Mouse (Mus musculus): ENCODE measurements around the gene Gatd1. TPM values are rescaled to one million over a fixed set of nuclear protein-coding genes. Genes with fewer than 3 reads are reported as not detected.

Gatd1 gene
- polyA plus RNA-seq, 1 experiment, result 36.7 TPM

DNA sequence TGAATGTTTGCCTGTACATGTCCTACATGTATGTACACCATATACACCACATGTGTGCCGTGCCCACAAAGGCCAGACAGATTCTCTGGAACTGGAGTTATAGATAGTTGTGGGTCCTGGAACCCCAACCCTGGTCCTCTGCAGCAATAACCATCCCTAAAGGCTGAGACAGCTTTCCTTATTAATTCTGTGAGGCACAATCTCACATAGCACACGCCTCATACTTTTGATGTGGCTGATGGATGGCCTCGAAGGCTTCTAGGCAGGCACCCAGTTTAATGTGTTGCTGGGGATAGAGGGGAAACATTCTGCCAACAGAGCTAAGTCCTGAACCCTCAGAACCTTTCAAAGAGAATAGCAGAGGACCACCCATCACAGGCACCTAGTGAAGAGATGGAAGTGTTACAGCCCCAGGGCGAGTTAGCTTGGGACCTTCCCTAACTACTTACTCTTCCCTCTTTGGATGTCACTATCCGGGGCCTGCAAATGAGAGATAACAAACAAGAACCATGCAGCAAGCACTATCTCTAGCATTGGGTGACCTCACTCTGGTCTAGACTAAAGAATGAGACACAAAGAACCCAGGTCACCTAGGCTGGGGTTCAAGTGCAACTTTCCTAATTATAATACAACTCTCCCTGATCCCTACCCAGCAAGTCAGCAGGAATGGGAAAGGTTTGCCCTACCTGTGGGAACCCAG, 49.4 kb downstream of the Gatd1 start:
- Histone ChIP-seq H3K4me1 (ENCODE audit: control insufficient read depth, insufficient read depth, low read length) (no peaks in the 10 kb centered on the region), H3K4me3 (ENCODE audit: low read depth, low read length) (no peak overlapping the region), H3K36me3 (ENCODE audit: control insufficient read depth, insufficient read depth, low read length, poor library complexity, severe bottlenecking) (no peaks in the 10 kb centered on the region), H3K27me3 (ENCODE audit: control insufficient read depth, insufficient read depth, low read length, poor library complexity, severe bottlenecking) (no peaks in the 10 kb centered on the region), H3K9me3 (replicated peaks; ENCODE audit: control insufficient read depth, insufficient read depth, low read length, poor library complexity, severe bottlenecking) (no peaks in the 10 kb centered on the region), H3K27ac (ENCODE audit: insufficient read depth, low read length) (no peak overlapping the region), H3K9ac (ENCODE audit: low read depth, poor library complexity, severe bottlenecking) (no peak overlapping the region)
- TF ChIP-seq POLR2A (IDR thresholded peaks at IDR 0.05; ENCODE audit: insufficient read depth, low read length) (no peak), EP300 (IDR thresholded peaks at IDR 0.05; ENCODE audit: insufficient read depth, low read depth, low read length) (no peak), CTCF (IDR thresholded peaks at IDR 0.05; ENCODE audit: low read depth, low read length) (no peak)

DNA sequence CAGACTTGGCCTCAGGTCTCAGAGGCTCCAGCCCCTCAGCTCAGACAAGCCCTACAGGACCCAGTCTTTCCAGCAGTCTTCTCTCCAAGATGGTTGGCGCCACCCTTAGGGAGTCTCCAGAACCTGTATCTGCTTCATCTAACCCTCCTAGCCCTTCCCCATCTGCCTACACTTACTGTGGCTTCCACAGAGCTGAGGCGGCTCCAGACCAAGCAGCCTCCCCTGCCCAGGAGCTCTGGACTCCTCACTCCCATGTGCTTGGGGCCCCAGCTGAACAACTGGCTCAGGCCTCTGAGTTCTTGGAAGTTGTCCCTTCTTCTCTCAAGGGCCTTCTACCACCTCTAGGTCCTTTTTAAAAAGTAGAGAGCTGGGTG, 50.2 kb downstream of the Gatd1 start:
- H3K4me1 ChIP-seq (ENCODE audit: control insufficient read depth, insufficient read depth, low read length), result no peaks in the 10 kb centered on the region
- no peak overlapping the region for H3K4me3 ChIP-seq (ENCODE audit: low read depth, low read length)
- H3K27me3 ChIP-seq (ENCODE audit: control insufficient read depth, insufficient read depth, low read length, poor library complexity, severe bottlenecking), result no peaks in the 10 kb centered on the region
- no peak overlapping the region for H3K9ac ChIP-seq (ENCODE audit: low read depth, poor library complexity, severe bottlenecking)
- H3K36me3 ChIP-seq (ENCODE audit: control insufficient read depth, insufficient read depth, low read length, poor library complexity, severe bottlenecking), result no peaks in the 10 kb centered on the region
- TF ChIP-seq EP300 (IDR thresholded peaks at IDR 0.05; ENCODE audit: insufficient read depth, low read depth, low read length) (no peak), POLR2A (IDR thresholded peaks at IDR 0.05; ENCODE audit: insufficient read depth, low read length) (no peak), CTCF (IDR thresholded peaks at IDR 0.05; ENCODE audit: low read depth, low read length) (no peak)
- no peaks in the 10 kb centered on the region for H3K9me3 ChIP-seq (replicated peaks; ENCODE audit: control insufficient read depth, insufficient read depth, low read length, poor library complexity, severe bottlenecking)
- H3K27ac ChIP-seq (ENCODE audit: insufficient read depth, low read length), result no peak overlapping the region

DNA sequence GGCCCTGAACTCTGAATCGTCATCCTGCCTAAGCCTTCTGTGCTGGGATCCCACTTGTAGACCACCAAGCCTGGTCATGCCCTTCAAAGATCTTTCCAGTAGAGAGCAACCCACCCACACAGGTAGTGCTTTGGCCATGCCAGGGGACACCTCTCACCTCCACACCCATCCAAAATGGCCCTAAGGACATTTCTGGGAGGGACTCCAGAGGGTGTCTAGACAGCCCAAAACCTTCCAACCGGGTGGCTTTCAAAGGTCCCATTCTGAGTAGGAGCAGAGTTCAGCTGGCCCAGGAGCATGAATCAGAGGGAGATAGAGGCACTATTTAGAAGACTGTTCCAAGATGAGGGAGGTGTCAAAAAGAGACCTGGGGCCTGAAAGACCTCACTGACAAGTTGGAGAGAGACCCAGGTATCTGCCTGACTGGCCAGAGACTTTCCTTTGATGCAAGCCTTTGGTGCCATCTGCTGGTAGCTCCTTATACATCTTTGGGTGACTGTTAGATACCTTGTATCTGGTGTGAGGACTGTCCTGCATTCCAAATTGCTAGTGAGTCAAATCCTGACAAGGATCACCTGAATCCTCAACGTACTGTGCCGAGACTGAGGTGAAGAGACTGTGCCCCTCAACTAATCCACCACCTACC, 50.7 kb downstream of the Gatd1 start:
- Histone ChIP-seq H3K4me3 (ENCODE audit: low read depth, low read length) (no peak overlapping the region), H3K27ac (ENCODE audit: insufficient read depth, low read length) (no peak overlapping the region), H3K36me3 (ENCODE audit: control insufficient read depth, insufficient read depth, low read length, poor library complexity, severe bottlenecking) (no peaks in the 10 kb centered on the region), H3K27me3 (ENCODE audit: control insufficient read depth, insufficient read depth, low read length, poor library complexity, severe bottlenecking) (no peaks in the 10 kb centered on the region), H3K4me1 (ENCODE audit: control insufficient read depth, insufficient read depth, low read length) (no peaks in the 10 kb centered on the region), H3K9me3 (replicated peaks; ENCODE audit: control insufficient read depth, insufficient read depth, low read length, poor library complexity, severe bottlenecking) (no peaks in the 10 kb centered on the region), H3K9ac (ENCODE audit: low read depth, poor library complexity, severe bottlenecking) (no peak overlapping the region)
- TF ChIP-seq EP300 (IDR thresholded peaks at IDR 0.05; ENCODE audit: insufficient read depth, low read depth, low read length) (no peak), CTCF (IDR thresholded peaks at IDR 0.05; ENCODE audit: low read depth, low read length) (peak; percentile 43)

DNA sequence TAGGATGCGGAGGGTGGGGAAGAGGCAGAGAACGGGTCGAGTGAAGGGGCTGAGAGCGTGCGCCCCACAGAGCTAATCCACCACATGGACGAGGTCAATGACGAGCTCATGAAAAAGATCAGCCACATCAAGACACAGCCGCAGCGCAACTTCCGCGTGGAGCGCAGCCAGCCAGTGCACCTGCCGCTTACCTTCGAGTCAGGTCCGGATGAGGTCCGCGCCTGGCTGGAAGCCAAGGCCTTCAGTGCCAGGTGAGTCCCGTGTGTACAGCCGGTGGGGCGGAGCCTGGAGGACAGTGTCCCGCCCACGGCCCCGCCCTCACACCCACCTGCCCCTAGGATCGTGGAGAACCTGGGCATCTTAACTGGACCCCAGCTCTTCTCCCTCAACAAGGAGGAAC, 52.4 kb downstream of the Gatd1 start:
- H3K4me3 ChIP-seq (ENCODE audit: low read depth, low read length), result peak overlapping the region; percentile 33

More for the DNA sequence above, 52.4 kb downstream of the Gatd1 start:
- no peak for TF ChIP-seq CTCF (IDR thresholded peaks at IDR 0.05; ENCODE audit: low read depth, low read length)
- TF ChIP-seq EP300 (IDR thresholded peaks at IDR 0.05; ENCODE audit: insufficient read depth, low read depth, low read length), result no peak
- no peak for TF ChIP-seq POLR2A (IDR thresholded peaks at IDR 0.05; ENCODE audit: insufficient read depth, low read length)
- Histone ChIP-seq H3K4me1 (ENCODE audit: control insufficient read depth, insufficient read depth, low read length) (peaks cover under 1% of the 10 kb centered on the region), H3K36me3 (ENCODE audit: control insufficient read depth, insufficient read depth, low read length, poor library complexity, severe bottlenecking) (no peaks in the 10 kb centered on the region), H3K27me3 (ENCODE audit: control insufficient read depth, insufficient read depth, low read length, poor library complexity, severe bottlenecking) (no peaks in the 10 kb centered on the region), H3K9me3 (replicated peaks; ENCODE audit: control insufficient read depth, insufficient read depth, low read length, poor library complexity, severe bottlenecking) (no peaks in the 10 kb centered on the region), H3K27ac (ENCODE audit: insufficient read depth, low read length) (no peak overlapping the region), H3K9ac (ENCODE audit: low read depth, poor library complexity, severe bottlenecking) (no peak overlapping the region)

Other genes starting within 250 kb of the Gatd1 start
- 44.8 and 48.5 TPM in 2 replicates for gene Rnh1, start 241.3 kb downstream of the Gatd1 start, polyA plus RNA-seq (2011; ENCODE audit: insufficient read depth, insufficient read length, low read depth, missing spikeins)
- gene Hras, start 220.1 kb downstream of the Gatd1 start, polyA plus RNA-seq (2011; ENCODE audit: insufficient read depth, insufficient read length, low read depth, missing spikeins), result 50.5 and 51.8 TPM in 2 replicates
- 3.3 and 3.4 TPM in 2 replicates for gene Lrrc56, start 220.0 kb downstream of the Gatd1 start, polyA plus RNA-seq (2011; ENCODE audit: insufficient read depth, insufficient read length, low read depth, missing spikeins)
- 5.9 and 6.6 TPM in 2 replicates for gene Lmntd2, start 200.1 kb downstream of the Gatd1 start, polyA plus RNA-seq (2011; ENCODE audit: insufficient read depth, insufficient read length, low read depth, missing spikeins)
- gene Rassf7, start 198.3 kb downstream of the Gatd1 start, polyA plus RNA-seq (2011; ENCODE audit: insufficient read depth, insufficient read length, low read depth, missing spikeins), result 29.6 and 36.3 TPM in 2 replicates
- 99.5 and 99.9 TPM in 2 replicates for gene Phrf1, start 185.4 kb downstream of the Gatd1 start, polyA plus RNA-seq (2011; ENCODE audit: insufficient read depth, insufficient read length, low read depth, missing spikeins)
- 0.57 TPM in 1 of 2 replicates, not detected in the other for gene Irf7, start 147.7 kb downstream of the Gatd1 start, polyA plus RNA-seq (2011; ENCODE audit: insufficient read depth, insufficient read length, low read depth, missing spikeins)
- not detected in 2 replicates for gene Cdhr5, start 137.3 kb downstream of the Gatd1 start, polyA plus RNA-seq (2011; ENCODE audit: insufficient read depth, insufficient read length, low read depth, missing spikeins)
- 7.4 and 8.5 TPM in 2 replicates for gene Sct, start 135.0 kb downstream of the Gatd1 start, polyA plus RNA-seq (2011; ENCODE audit: insufficient read depth, insufficient read length, low read depth, missing spikeins)
- 0.21 and 0.65 TPM in 2 replicates for gene Drd4, start 122.1 kb downstream of the Gatd1 start, polyA plus RNA-seq (2011; ENCODE audit: insufficient read depth, insufficient read length, low read depth, missing spikeins)
- 79.2 and 79.4 TPM in 2 replicates for gene Deaf1, start 86.4 kb downstream of the Gatd1 start, polyA plus RNA-seq (2011; ENCODE audit: insufficient read depth, insufficient read length, low read depth, missing spikeins)
- gene Tmem80, start 86.4 kb downstream of the Gatd1 start, polyA plus RNA-seq (2011; ENCODE audit: insufficient read depth, insufficient read length, low read depth, missing spikeins), result 7.0 and 8.2 TPM in 2 replicates
- gene Eps8l2, start 75.3 kb downstream of the Gatd1 start, polyA plus RNA-seq (2011; ENCODE audit: insufficient read depth, insufficient read length, low read depth, missing spikeins), result 39.8 and 46.0 TPM in 2 replicates
- 210 and 226 TPM in 2 replicates for gene Taldo1, start 21.9 kb downstream of the Gatd1 start, polyA plus RNA-seq (2011; ENCODE audit: insufficient read depth, insufficient read length, low read depth, missing spikeins)
- 1.3 and 2.2 TPM in 2 replicates for gene Cend1, start 15.4 kb upstream of the Gatd1 start, polyA plus RNA-seq (2011; ENCODE audit: insufficient read depth, insufficient read length, low read depth, missing spikeins)
- 16.3 and 19.9 TPM in 2 replicates for gene Slc25a22, start 23.8 kb upstream of the Gatd1 start, polyA plus RNA-seq (2011; ENCODE audit: insufficient read depth, insufficient read length, low read depth, missing spikeins)
- 22.1 and 27.6 TPM in 2 replicates for gene Pidd1, start 29.9 kb upstream of the Gatd1 start, polyA plus RNA-seq (2011; ENCODE audit: insufficient read depth, insufficient read length, low read depth, missing spikeins)
- gene Rplp2, start 33.2 kb upstream of the Gatd1 start, polyA plus RNA-seq (2011; ENCODE audit: insufficient read depth, insufficient read length, low read depth, missing spikeins), result 2,328 and 2,759 TPM in 2 replicates
- 33.3 and 43.5 TPM in 2 replicates for gene Pnpla2, start 41.1 kb upstream of the Gatd1 start, polyA plus RNA-seq (2011; ENCODE audit: insufficient read depth, insufficient read length, low read depth, missing spikeins)
- 13.5 and 14.0 TPM in 2 replicates for gene Cracr2b, start 47.0 kb upstream of the Gatd1 start, polyA plus RNA-seq (2011; ENCODE audit: insufficient read depth, insufficient read length, low read depth, missing spikeins)
- gene Cd151, start 53.3 kb upstream of the Gatd1 start, polyA plus RNA-seq (2011; ENCODE audit: insufficient read depth, insufficient read length, low read depth, missing spikeins), result 99.0 and 107 TPM in 2 replicates
- 12.1 and 15.3 TPM in 2 replicates for gene Polr2l, start 61.0 kb upstream of the Gatd1 start, polyA plus RNA-seq (2011; ENCODE audit: insufficient read depth, insufficient read length, low read depth, missing spikeins)
- gene Tspan4, start 61.1 kb upstream of the Gatd1 start, polyA plus RNA-seq (2011; ENCODE audit: insufficient read depth, insufficient read length, low read depth, missing spikeins), result 37.4 and 39.9 TPM in 2 replicates
- 14.9 and 16.7 TPM in 2 replicates for gene Chid1, start 125.7 kb upstream of the Gatd1 start, polyA plus RNA-seq (2011; ENCODE audit: insufficient read depth, insufficient read length, low read depth, missing spikeins)
- 102 and 108 TPM in 2 replicates for gene Ap2a2, start 148.0 kb upstream of the Gatd1 start, polyA plus RNA-seq (2011; ENCODE audit: insufficient read depth, insufficient read length, low read depth, missing spikeins)
- gene Muc6, start 241.2 kb upstream of the Gatd1 start, polyA plus RNA-seq (2011; ENCODE audit: insufficient read depth, insufficient read length, low read depth, missing spikeins), result not detected in 2 replicates